Mouse (Mus musculus) activated CD4-positive, CD25-positive, alpha-beta regulatory T cell, adult 4 months (primary cell): Measurements from ENCODE around the gene 1500009C09Rik. TPM values are rescaled to one million over a fixed set of nuclear protein-coding genes. Genes with fewer than 3 reads are reported as not detected.

Experiments used
- ATAC-seq: one replicate; pipeline ENCODE4 v1.8.0; 2017
- polyA plus RNA-seq, 2 experiments: library from polyadenylated mRNA; unstranded; fragments of 100-300 nt; shearing (Covaris generic); gene quantifications; one replicate each; pipeline ENCODE4 v1.2.1; 2017

1500009C09Rik gene
- not detected for polyA plus RNA-seq

- no peak for ATAC-seq
Measured at GRCm38 (mm10) chr15:82252097-82252496, at the start of gene 1500009C09Rik. TSS of gene 1500009C09Rik (plus strand) at chr15:82252397.

GRCm38 (mm10) chr15:82203090-82203489 lies 49.1 kb upstream of the 1500009C09Rik start:
- no peak for ATAC-seq

GRCm38 (mm10) chr15:82203611-82204351 lies 48.4 kb upstream of the 1500009C09Rik start:
- no peak for ATAC-seq

GRCm38 (mm10) chr15:82204680-82205371 lies 47.4 kb upstream of the 1500009C09Rik start:
- no peak for ATAC-seq

GRCm38 (mm10) chr15:82206365-82207104 lies 45.7 kb upstream of the 1500009C09Rik start:
- ATAC-seq, result no peak

GRCm38 (mm10) chr15:82207105-82207459 lies 45.1 kb upstream of the 1500009C09Rik start:
- ATAC-seq, result no peak

GRCm38 (mm10) chr15:82207504-82208219 lies 44.5 kb upstream of the 1500009C09Rik start:
- no peak for ATAC-seq

- ATAC-seq, result no peak
Measured at GRCm38 (mm10) chr15:82208307-82208706, 43.9 kb upstream of the 1500009C09Rik start.

- ATAC-seq, result no peak
Measured at GRCm38 (mm10) chr15:82209295-82210050, 42.7 kb upstream of the 1500009C09Rik start.

GRCm38 (mm10) chr15:82210801-82211200 lies 41.4 kb upstream of the 1500009C09Rik start:
- no peak for ATAC-seq

- no peak for ATAC-seq
Measured at GRCm38 (mm10) chr15:82211281-82211680, 40.9 kb upstream of the 1500009C09Rik start.

- ATAC-seq, result no peak
Measured at GRCm38 (mm10) chr15:82211911-82212751, 40.1 kb upstream of the 1500009C09Rik start.

GRCm38 (mm10) chr15:82212752-82213063 lies 39.5 kb upstream of the 1500009C09Rik start, which contains the start of gene Shisa8:
TSS of gene Shisa8 (minus strand) at chr15:82212815.
- no peak for ATAC-seq

GRCm38 (mm10) chr15:82213222-82213621 lies 39.0 kb upstream of the 1500009C09Rik start:
- no peak for ATAC-seq

- no peak for ATAC-seq
Measured at GRCm38 (mm10) chr15:82215332-82216046, 36.7 kb upstream of the 1500009C09Rik start.

- no peak for ATAC-seq
Measured at GRCm38 (mm10) chr15:82216142-82216827, 35.9 kb upstream of the 1500009C09Rik start.

GRCm38 (mm10) chr15:82217039-82217438 lies 35.2 kb upstream of the 1500009C09Rik start:
- no peak for ATAC-seq

- no peak for ATAC-seq
Measured at GRCm38 (mm10) chr15:82217980-82218379, 34.2 kb upstream of the 1500009C09Rik start.

GRCm38 (mm10) chr15:82218778-82219666 lies 33.2 kb upstream of the 1500009C09Rik start:
- ATAC-seq, result no peak
